Mouse (Mus musculus) cortical plate, adult 2 months (tissue): ENCODE measurements around the gene Tstd1. TPM values are rescaled to one million over a fixed set of nuclear protein-coding genes. Genes with fewer than 3 reads are reported as not detected.

ENCODE experiments used
- H3K27ac ChIP-seq: fragments of 200-500 bp; 2 replicates; pipeline ENCODE4 v1.5.1; 2012; ENCODE audit warnings: low read length, control low read depth, inconsistent platforms; ENCODE audit not compliant: insufficient read depth
- H3K4me1 ChIP-seq: fragments of 200-500 bp; 2 replicates; pipeline ENCODE4 v1.6.1; 2011; ENCODE audit warnings: low read length; ENCODE audit not compliant: control insufficient read depth, insufficient read depth
- H3K4me3 ChIP-seq: fragments of 200-500 bp; 2 replicates; pipeline ENCODE4 v1.5.1; 2011; ENCODE audit warnings: mild to moderate bottlenecking, low read length, control low read depth; ENCODE audit not compliant: insufficient read depth
- CTCF ChIP-seq: fragments of 200-500 bp; IDR thresholded peaks from 2 replicates; pipeline ENCODE4 v1.5.1; 2011; ENCODE audit warnings: mild to moderate bottlenecking, control low read depth, low read length; ENCODE audit not compliant: insufficient read depth; ENCODE audit errors: extremely low read depth
- POLR2A ChIP-seq: fragments of 200-500 bp; IDR thresholded peaks from 2 replicates; pipeline ENCODE4 v1.6.1; 2011; ENCODE audit warnings: mild to moderate bottlenecking, low read length, control low read depth; ENCODE audit not compliant: insufficient read depth; ENCODE audit errors: extremely low read depth
- polyA plus RNA-seq: library from polyadenylated mRNA; depleted of rRNA; stranded (reverse); fragments of >200 nt; gene quantifications from 2 replicates; pipeline ENCODE4 v1.2.3, GENCODE M21; 2012; rRNA removed

Gene Tstd1
- polyA plus RNA-seq, result 2.1 TPM in 2 replicates

DNA sequence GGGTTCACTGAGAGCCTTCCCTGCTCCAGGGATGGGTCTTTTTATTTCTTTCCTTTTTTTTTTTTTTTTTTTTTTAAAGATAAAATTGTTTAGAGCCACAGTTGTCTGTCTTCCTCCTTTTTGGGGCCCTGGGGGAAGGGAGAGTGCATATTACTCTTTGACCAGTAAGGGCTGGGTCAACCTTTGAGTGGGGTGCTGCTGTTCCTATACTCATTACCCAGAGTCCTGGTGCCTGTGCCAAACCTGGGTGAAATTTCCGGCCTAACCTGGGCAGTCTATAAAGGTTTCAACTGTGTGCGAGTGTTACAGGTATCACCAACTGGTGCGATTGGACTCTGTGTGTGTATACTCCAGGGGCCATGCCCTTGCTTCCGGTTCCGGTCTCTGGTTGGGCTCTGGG is at the start of gene Tstd1:
Tstd1 (plus strand) TSS at position 213 of the 400 bp plus-strand sequence.
- H3K4me3 ChIP-seq, result no peak within 1 kb of the TSS
- no peak within 1 kb of the TSS for H3K27ac ChIP-seq
- no peaks in the 10 kb centered on the region for H3K4me1 ChIP-seq
- TF ChIP-seq POLR2A, result no peak
- no peak for TF ChIP-seq CTCF

GRCm38 (mm10) chr1:171369845-171370556 is 48.7 kb upstream of the Tstd1 start, which contains the start of gene Nectin4:
TSS of gene Nectin4 (plus strand) at chr1:171370099.
- H3K4me1 ChIP-seq, result no peaks in the 10 kb centered on the region
- TF ChIP-seq POLR2A (no peak), CTCF (no peak)
- no peak within 1 kb of the TSS for H3K4me3 ChIP-seq
- no peak within 1 kb of the TSS for H3K27ac ChIP-seq

GRCm38 (mm10) chr1:171372880-171373279 is 45.8 kb upstream of the Tstd1 start:
- Histone ChIP-seq H3K27ac (no peak overlapping the region), H3K4me3 (no peak overlapping the region), H3K4me1 (no peaks in the 10 kb centered on the region)
- TF ChIP-seq CTCF (no peak), POLR2A (no peak)

DNA sequence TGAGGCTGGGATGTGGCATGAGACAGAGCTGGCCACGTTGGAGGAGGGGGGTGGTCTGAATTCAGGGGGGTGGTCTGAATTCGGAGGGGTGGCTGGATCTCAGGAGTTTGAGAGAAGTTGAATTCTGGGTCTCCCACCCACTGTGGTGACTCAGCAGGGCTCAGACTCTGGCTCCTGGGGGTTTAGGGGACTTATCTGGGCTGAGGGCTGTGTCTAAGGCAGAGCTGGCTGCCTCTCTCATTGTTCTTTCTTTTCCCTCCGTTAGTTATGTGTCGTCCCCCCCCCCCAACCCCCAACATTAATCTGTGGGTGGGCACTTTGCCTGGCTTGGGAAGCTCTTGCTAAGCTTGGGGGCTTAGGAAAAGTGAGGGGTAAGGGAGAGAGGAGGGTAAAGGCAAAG is 44.7 kb upstream of the Tstd1 start:
- no peak overlapping the region for H3K4me3 ChIP-seq
- TF ChIP-seq POLR2A (no peak), CTCF (no peak)
- H3K27ac ChIP-seq, result no peak overlapping the region
- no peaks in the 10 kb centered on the region for H3K4me1 ChIP-seq

- Histone ChIP-seq H3K27ac (no peak overlapping the region), H3K4me1 (no peaks in the 10 kb centered on the region), H3K4me3 (no peak overlapping the region)
- TF ChIP-seq CTCF (no peak), POLR2A (no peak)
Measured at GRCm38 (mm10) chr1:171375646-171376097, 43.0 kb upstream of the Tstd1 start.

GRCm38 (mm10) chr1:171378298-171378697 is 40.4 kb upstream of the Tstd1 start:
- Histone ChIP-seq H3K4me1 (no peaks in the 10 kb centered on the region), H3K4me3 (no peak overlapping the region), H3K27ac (no peak overlapping the region)
- TF ChIP-seq POLR2A (no peak), CTCF (no peak)

GRCm38 (mm10) chr1:171379935-171380599 is 38.6 kb upstream of the Tstd1 start:
- Histone ChIP-seq H3K27ac (no peak overlapping the region), H3K4me1 (no peaks in the 10 kb centered on the region), H3K4me3 (peak overlapping the region; percentile 23)
- no peak for TF ChIP-seq POLR2A
- TF ChIP-seq CTCF, result peak; percentile 65

GRCm38 (mm10) chr1:171382096-171382620 is 36.5 kb upstream of the Tstd1 start:
- Histone ChIP-seq H3K27ac (no peak overlapping the region), H3K4me1 (no peaks in the 10 kb centered on the region), H3K4me3 (no peak overlapping the region)
- TF ChIP-seq CTCF (no peak), POLR2A (no peak)

DNA sequence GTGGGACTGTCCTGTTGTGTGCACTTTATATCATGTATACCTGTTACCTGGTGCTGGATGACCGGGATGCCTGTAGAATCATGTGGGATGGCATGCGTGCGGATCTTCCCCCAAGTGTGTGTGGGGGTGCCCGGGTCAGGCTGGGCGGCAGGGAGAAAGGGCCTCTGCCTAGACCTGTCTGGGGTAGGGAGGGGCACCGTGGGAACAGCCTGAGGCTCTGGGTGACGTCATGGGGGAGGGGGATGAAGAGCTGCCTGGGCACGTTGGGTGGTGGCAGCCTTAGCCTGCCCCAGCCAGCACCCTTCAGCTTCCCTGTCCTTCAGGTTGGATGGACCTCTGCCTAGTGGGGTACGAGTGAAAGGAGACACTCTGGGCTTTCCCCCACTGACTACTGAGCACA is 34.3 kb upstream of the Tstd1 start:
- H3K27ac ChIP-seq, result no peak overlapping the region
- H3K4me3 ChIP-seq, result no peak overlapping the region
- no peak for TF ChIP-seq POLR2A
- TF ChIP-seq CTCF, result no peak
- no peaks in the 10 kb centered on the region for H3K4me1 ChIP-seq
